Mouse (Mus musculus) megakaryocyte-erythroid progenitor cell, adult 5 weeks (primary cell): ENCODE results near the gene Rpl12. TPM values are rescaled to one million over a fixed set of nuclear protein-coding genes. Genes with fewer than 3 reads are reported as not detected.

Experiments used
- polyA plus RNA-seq: library from polyadenylated mRNA; stranded (reverse); fragments of >175 nt; gene quantifications from 2 replicates; pipeline ENCODE4 v1.2.3, GENCODE M21; 2012

The Rpl12 gene
- polyA plus RNA-seq = 2,433 and 2,621 TPM in 2 replicates

DNA sequence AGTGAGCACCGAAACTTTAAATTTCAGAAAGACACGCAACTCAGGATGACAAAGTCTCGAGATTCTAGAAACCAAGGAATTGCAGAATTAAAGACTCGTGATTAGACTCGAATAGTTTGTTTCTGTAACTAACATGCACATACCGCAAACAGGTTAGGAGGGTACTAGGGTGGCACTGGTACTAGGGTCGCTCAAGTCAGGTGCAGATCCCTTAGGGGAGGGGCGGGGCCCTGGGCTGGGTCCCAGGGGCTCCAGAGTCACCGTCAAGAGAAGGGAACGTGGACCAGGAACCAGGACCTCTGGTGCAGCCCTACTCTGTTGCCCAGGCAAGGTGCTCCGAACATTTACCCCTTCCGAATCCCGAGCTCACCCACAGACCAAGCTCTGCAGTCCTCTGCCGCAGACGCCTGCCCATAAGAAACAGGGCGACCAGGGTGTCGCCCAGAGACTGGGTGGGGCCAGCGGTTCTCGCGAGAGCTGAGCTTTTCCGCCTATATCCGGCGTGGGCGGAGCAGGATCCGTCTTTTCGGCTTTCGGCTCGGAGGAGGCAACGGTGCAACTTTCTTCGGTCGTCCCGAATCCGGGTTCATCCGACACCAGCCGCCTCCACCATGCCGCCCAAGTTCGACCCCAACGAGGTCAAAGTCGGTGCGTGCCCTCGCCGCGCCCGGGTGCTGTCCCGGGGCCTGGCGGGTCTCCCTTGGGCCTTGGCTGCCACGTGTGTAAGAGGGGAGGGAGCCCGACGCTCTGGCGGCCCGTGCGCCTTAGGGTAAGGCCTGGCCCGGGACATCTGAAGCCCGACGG, at the start of gene Rpl12, which contains the start of gene Lrsam1:
Gene Rpl12 (plus strand): TSS at position 368 of the 804 bp plus-strand sequence.
Gene Lrsam1 (minus strand): TSS at position 423 of the 804 bp plus-strand sequence.

DNA sequence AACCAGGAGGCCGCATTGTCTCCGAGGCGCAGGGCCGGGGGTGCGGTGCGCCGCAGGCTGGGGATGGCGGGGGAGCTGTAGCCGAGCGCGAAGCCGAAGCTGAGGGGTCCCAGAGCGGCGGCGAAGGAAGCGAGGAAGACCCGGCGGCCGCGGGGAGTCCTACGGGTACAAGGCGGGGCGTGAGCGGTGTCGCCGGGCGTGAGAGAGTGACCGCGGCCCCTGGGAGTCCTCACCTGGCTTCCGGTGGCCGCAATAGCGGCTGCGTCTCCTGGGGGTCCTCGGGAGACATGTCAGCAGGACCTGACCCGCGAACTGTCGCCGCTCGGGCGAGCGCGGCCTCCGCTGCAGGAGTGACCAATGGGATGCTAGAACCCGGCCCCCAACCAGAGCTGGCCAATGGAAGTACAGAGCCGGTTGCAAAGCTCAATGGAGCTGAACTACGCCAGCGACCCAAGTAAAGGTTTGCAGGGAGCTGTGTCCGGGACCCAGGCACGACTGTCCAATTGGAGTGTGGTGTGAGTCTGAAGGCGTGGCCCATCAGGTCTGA, 20.4 kb downstream of the Rpl12 start, which contains the start of gene Slc2a8:
Gene Slc2a8 (minus strand): TSS at position 359 of the 547 bp plus-strand sequence.

Other genes starting within 250 kb of the Rpl12 start
- gene Cdk9, start 248.5 kb upstream of the Rpl12 start, polyA plus RNA-seq = 176 and 211 TPM in 2 replicates
- 27.2 and 35.4 TPM in 2 replicates for gene Sh2d3c, start 240.5 kb upstream of the Rpl12 start, polyA plus RNA-seq
- gene 6330409D20Rik, start 220.5 kb upstream of the Rpl12 start, polyA plus RNA-seq = not detected in 2 replicates
- 52.2 and 76.1 TPM in 2 replicates for gene Tor2a, start 204.3 kb upstream of the Rpl12 start, polyA plus RNA-seq
- 0.08 and 0.30 TPM in 2 replicates for gene Ttc16, start 185.9 kb upstream of the Rpl12 start, polyA plus RNA-seq
- gene Ptrh1, start 185.8 kb upstream of the Rpl12 start, polyA plus RNA-seq = 4.8 and 6.7 TPM in 2 replicates
- gene Cfap157, start 177.1 kb upstream of the Rpl12 start, polyA plus RNA-seq = not detected in 2 replicates
- 5.4 and 8.4 TPM in 2 replicates for gene Stxbp1, start 114.3 kb upstream of the Rpl12 start, polyA plus RNA-seq
- 51.5 and 55.0 TPM in 2 replicates for gene Fam129b, start 85.4 kb upstream of the Rpl12 start, polyA plus RNA-seq
- gene Lrsam1, start 55 bp downstream of the Rpl12 start, polyA plus RNA-seq = 7.9 and 8.8 TPM in 2 replicates
- 47.2 and 49.6 TPM in 2 replicates for gene Slc2a8, start 20.5 kb downstream of the Rpl12 start, polyA plus RNA-seq
- gene Garnl3, start 170.1 kb downstream of the Rpl12 start, polyA plus RNA-seq = 0.57 and 0.65 TPM in 2 replicates